Mouse (Mus musculus) small intestine, adult 2 months (tissue): ENCODE measurements around the gene Olfr316.

Source experiments
- CTCF ChIP-seq: fragments of 200-500 bp; IDR thresholded peaks from 2 replicates; pipeline ENCODE4 v1.5.1; 2012; ENCODE audit warnings: low read depth, mild to moderate bottlenecking, control low read depth, inconsistent platforms, low read length, moderate library complexity, mixed read lengths; ENCODE audit not compliant: insufficient replicate concordance, insufficient read length; ENCODE audit errors: extremely low read depth
- POLR2A ChIP-seq: fragments of 200-500 bp; IDR thresholded peaks from 2 replicates; pipeline ENCODE4 v1.6.1; 2012; ENCODE audit warnings: low read depth, mild to moderate bottlenecking, control low read depth, inconsistent platforms, low read length, moderate library complexity

- no peak for TF ChIP-seq CTCF
- TF ChIP-seq POLR2A = no peak
Observed at GRCm38 (mm10) chr11:58799747-58800146, 47.2 kb downstream of the Olfr316 start.
